Mouse (Mus musculus) cerebellum, adult 2 months (tissue): ENCODE data around the gene Timmdc1.

Experiments
- CTCF ChIP-seq: fragments of 200-500 bp; IDR thresholded peaks from 2 replicates; pipeline ENCODE4 v1.5.1; 2011; ENCODE audit warnings: low read depth, mild to moderate bottlenecking, control low read depth, low read length, moderate library complexity, borderline replicate concordance; ENCODE audit not compliant: insufficient read depth
- POLR2A ChIP-seq: fragments of 200-500 bp; IDR thresholded peaks from 2 replicates; pipeline ENCODE4 v1.6.1; 2011; ENCODE audit warnings: low read length, control low read depth, borderline replicate concordance; ENCODE audit not compliant: insufficient read depth

- no peak for TF ChIP-seq CTCF
- no peak for TF ChIP-seq POLR2A
These were observed 53.8 kb downstream of the Timmdc1 start for GRCm38 (mm10) chr16:38468706-38469018.
